8 mouse cellular contexts compared by ENCODE assay signal in genomic region chr4:138068598-138068997, GRCm38 (mm10).
A peak's percentile ranks its signal among the peaks of the same experiment; 100 is the strongest.
DNase-seq lines count a peak whose midpoint lies in the region; ATAC-seq and TF ChIP-seq lines count a peak whose summit lies in the region.

No protein-coding gene starts in this region.

- H3K9ac ChIP-seq in kidney, embryonic 14.5 days (ENCODE audit: low read depth, low read length) = no peak overlapping the region

- peaks cover 56% of the 10 kb centered on the region for H3K4me1 ChIP-seq in kidney, adult 2 months (ENCODE audit: control insufficient read depth, insufficient read depth, low read length)
- peaks cover 5% of the 10 kb centered on the region; the same call in 1 of the 2 replicates for H3K4me1 ChIP-seq in kidney, embryonic 14.5 days (ENCODE audit: control insufficient read depth, insufficient read depth, low read length)

- H3K27me3 ChIP-seq in kidney, adult 2 months (replicated peaks; ENCODE audit: control insufficient read depth, insufficient read depth, low read length) = no peaks in the 10 kb centered on the region
- no peaks in the 10 kb centered on the region for H3K27me3 ChIP-seq in kidney, embryonic 14.5 days (ENCODE audit: control insufficient read depth, insufficient read depth, low read length)

- DNase-seq in kidney, adult 2 months = peak; percentile 95
- DNase-seq in adrenal gland, postnatal 36 days = peak; percentile 31 to 56
- DNase-seq in fibroblast of lung, adult 2 months (ENCODE audit: low read depth) = peak; percentile 75
- peak; percentile 67 to 78 for DNase-seq in layer of hippocampus, adult 8-10 months (ENCODE audit: low spot score in 2 of 2)
- DNase-seq in right cerebral cortex, postnatal 14 days = peak; percentile 55
- DNase-seq in spleen, postnatal 4 days (ENCODE audit: low spot score in 2 of 2) = no peak
- no peak for DNase-seq in embryo, embryonic 10 days (ENCODE audit: low spot score)

- no peak for ATAC-seq in kidney, embryonic 14.5 days (ENCODE audit: low FRiP score, low TSS enrichment)

- 23% methylated on average over 2 of the region's 2 CpGs for WGBS in kidney, adult 2 months
- WGBS in kidney, embryonic 14.5 days = 80% methylated on average over 2 of the region's 2 CpGs

- no peak for TF ChIP-seq POLR2A in kidney, adult 2 months (IDR thresholded peaks at IDR 0.05; ENCODE audit: low read depth, low read length)

- peak overlapping the region; percentile 85 for H3K27ac ChIP-seq in kidney, adult 2 months (ENCODE audit: insufficient read depth, low read depth, low read length)
- no peak overlapping the region for H3K27ac ChIP-seq in kidney, embryonic 14.5 days (ENCODE audit: low read depth, low read length)

- no peaks in the 10 kb centered on the region for H3K9me3 ChIP-seq in kidney, embryonic 14.5 days (ENCODE audit: control insufficient read depth, low read length)

- no peak overlapping the region for H3K4me3 ChIP-seq in kidney, adult 2 months (ENCODE audit: insufficient read depth, low read depth, low read length)
- H3K4me3 ChIP-seq in kidney, embryonic 14.5 days (ENCODE audit: low read length) = no peak overlapping the region

- H3K36me3 ChIP-seq in kidney, adult 2 months (ENCODE audit: control insufficient read depth, insufficient read depth, low read length) = no peaks in the 10 kb centered on the region; the same call in 1 of the 2 replicates
- peaks cover 29% of the 10 kb centered on the region; the same call in 1 of the 2 replicates for H3K36me3 ChIP-seq in kidney, embryonic 14.5 days (ENCODE audit: control insufficient read depth, insufficient read depth, low read length)

- no peak overlapping the region for H3K4me2 ChIP-seq in kidney, embryonic 14.5 days (replicated peaks; ENCODE audit: low read depth, low read length)

- TF ChIP-seq CTCF in kidney, adult 2 months (conservative IDR thresholded peaks at IDR 0.05; ENCODE audit: insufficient read depth, insufficient read length, low read depth, low read length) = no peak

Comparison
In these comparisons a context has a peak if more than half of its experiments do, and no peak if none do; other contexts are left out.
1. DNase-seq: peak in kidney, adult 2 months (single experiment), adrenal gland, postnatal 36 days (2 of 2), fibroblast of lung, adult 2 months (single experiment), layer of hippocampus, adult 8-10 months (2 of 2) and right cerebral cortex, postnatal 14 days (single experiment); none in spleen, postnatal 4 days (0 of 2) and embryo, embryonic 10 days (single experiment).